Mouse (Mus musculus) WW6 (cell line): ENCODE results near the gene P2rx4.
A peak's percentile ranks its signal among the peaks of the same experiment; 100 is the strongest.
"Not testable (repeated sequence)": the region's sequence is repeated elsewhere in the genome, so short reads cannot be mapped to it uniquely, and the experiment has no call there.

Source experiments
- DNase-seq: peaks from one replicate; pipeline ENCODE4 v3.0.0-alpha.2; 2013; ENCODE audit warnings: low read depth, low spot score

Gene P2rx4

DNA sequence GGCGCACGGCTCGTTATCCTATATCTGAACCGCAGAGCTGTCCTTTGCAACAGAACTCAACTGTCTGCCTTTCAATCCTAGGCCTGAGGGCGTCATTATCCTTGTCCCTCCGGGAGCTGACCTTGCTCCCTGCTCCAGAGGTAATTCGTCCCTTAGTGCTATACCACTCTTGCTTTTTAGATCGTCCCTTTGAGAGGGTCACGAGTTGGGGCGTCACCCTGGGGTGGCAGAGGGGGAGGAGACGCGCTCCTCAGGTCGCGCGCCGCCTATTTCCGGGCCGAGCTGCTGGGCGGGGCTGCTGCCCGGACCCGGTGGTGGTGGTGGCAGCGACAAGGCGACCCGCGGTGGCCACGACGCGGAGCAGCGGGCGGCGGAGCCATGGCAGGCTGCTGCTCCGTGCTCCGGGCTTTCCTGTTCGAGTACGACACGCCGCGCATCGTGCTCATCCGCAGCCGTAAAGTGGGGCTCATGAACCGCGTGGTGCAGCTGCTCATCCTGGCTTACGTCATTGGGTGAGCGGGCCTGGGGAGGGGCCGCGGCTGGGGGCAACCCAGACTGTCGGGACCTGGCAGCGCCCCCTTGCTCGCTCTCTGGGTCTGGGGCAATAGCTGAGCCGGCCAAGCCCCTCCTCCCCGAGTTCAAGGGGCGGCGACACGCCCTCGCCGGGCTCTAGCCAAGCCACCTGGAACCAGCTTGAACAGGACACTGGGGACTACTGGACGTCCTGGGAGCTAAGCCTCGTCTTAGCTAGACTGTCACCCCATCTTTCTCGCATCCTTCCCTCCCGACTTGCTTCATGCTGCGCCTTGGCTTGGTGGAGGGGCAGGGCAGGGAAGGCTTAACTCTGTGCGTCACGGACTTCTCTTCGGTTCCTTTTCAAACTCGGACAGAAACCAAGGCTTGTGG is at the start of gene P2rx4:
P2rx4 (plus strand) TSS at position 269 of the 906 bp plus-strand sequence.
- DNase-seq: peak; percentile 70

DNA sequence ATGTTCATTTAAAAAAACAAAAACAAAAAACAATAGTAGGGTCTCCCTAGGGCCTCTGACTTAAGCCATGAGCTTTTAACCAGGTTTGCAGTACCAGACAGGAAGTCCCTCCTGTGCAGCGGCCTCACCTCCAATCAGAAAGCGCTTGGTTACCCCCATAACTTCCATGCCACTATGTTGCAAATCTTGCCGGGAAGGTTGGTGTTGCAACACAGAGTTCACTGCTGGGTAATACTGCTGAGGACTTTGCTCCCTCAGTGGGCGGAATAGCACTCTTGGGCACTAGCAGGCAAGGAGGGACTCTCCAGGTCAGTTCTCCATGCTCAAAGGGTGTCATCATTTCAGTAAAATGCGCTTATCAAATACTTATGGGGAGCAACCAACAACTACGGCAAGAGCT is 44.8 kb upstream of the P2rx4 start:
- no peak for DNase-seq

DNA sequence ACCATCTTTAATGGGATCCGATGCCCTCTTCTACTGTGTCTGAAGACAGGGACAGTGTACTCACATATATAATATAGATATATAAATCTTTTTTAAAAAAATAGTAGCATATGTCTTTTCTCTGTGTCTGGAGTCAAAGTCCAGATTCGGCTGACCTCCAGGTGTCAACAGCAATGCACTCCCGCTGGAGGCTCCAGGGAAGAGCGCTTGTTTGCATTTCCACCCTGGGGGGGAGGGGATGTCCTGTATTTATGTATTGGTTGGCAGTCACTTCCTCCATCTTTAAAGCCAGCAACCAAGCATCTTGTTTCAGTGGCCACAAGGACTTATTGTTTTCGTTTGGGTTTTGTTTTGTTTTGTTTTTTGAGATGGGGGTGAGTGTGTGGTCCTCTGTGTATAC is 42.3 kb upstream of the P2rx4 start:
- DNase-seq: no peak

DNA sequence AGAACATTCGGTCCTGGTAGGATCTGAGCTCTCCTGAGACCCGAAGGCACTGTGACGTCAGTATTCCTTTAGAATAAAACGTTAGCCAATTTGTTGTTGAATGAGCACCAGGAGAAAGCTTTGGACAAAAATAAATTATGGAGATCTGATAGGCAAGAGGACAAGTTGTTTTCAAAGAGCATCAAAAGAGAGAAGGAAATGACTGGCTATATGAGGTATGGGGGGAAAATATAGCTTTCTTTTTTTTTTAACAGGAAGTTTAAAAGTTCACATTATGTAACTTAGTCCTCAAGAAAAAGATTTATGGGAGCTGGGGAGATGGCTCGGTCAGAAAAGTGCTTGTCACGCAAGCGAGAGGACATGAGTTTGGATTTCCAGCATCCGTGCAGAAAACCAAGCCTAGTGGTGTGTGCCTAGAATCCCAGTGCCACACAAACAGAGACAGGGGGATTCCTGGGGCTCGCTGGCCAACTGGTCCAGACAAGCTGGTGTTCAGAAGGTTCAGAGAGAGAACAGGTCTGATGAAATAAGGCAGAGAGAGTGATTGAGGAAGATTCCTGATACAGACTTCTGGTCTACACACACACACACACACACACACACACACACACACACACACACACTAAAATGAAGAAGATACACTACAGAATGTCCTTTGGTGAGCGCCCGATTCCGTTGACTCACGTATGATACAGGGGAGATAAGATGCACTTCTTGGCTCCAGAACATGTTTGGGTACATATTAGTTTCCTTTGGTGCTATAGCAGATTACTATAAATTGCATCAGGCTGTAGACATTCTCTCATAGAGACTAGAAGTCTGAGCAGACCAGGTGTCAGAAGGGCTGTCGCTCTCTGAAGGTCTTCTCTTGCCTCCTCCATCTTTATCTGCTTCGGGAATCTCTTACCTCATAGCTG is 38.1 kb upstream of the P2rx4 start:
- no peak for DNase-seq

DNA sequence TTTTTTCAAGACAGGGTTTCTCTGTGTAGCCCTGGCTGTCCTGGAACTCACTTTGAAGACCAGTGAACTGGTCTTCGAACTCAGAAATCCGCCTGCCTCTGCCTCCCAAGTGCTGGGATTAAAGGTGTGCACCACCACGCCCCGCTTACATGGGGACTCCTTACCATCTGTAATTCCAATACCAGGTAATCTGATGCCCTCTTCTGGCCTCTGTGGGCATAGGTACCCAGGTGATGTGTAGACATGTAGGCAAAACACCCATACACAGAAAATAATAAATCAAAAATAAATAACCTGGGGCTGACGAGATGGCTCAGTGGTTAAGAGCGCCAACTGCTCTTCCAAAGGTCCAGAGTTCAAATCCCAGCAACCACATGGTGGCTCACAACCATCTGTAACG is 35.7 kb upstream of the P2rx4 start:
- DNase-seq: not testable (repeated sequence)

DNA sequence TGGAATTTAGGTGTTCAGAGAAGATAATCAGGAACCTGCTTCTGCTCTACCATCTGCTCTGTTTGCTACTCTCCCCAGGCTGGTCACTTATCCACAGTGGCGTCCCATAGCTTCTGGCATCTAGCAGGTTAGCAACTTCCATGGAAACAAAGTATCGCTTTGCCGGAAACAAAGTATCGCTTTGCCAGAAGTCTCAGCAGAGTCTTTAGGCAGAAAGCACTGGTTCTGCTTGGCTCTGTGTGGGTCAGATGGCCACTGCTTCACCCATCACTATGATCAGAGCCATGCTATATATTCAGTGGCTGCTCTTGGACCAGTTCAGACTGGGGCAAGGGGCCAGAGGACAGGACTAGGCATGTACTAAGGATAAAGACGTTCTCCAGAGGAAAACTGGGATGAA is 35.0 kb upstream of the P2rx4 start:
- DNase-seq: no peak

DNA sequence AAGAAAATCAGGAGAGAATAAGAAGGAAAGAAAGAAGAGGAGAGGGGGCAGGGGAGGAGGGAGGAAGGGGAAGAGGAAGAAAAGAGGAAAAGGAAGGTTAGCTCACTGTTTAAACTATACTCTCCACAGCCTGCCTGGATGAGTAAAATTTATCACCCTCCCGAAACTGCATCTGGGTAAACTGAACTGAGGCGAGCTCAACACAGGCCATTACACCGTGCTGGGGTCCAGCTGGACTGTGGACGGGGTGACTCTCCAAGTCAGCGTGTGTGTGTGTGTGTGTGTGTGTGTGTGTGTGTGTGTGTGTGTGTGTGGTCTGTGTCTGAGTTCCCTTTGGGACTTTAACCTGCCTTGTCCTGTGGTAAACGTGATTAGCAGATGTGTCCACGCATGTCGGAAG is 31.3 kb upstream of the P2rx4 start:
- no peak for DNase-seq

DNA sequence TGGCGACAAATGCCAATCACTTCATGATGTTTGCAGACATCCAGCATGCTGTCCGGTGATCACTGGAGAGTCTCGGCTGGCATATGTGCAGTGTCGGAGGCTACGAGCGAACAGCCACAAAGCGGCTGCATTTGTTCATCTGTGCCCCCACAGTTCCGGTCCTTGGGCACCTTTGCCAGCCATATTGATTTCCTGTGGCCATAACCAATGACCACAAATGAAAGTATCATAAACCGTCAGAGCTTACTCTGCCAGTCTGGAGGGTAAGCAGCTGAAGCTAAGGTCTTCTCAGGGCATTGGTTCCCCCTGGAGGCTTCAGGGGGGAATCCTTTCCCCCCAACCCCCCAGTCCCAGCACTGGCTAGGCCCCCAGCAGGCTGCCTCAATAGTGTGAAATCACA is 29.4 kb upstream of the P2rx4 start:
- no peak for DNase-seq

DNA sequence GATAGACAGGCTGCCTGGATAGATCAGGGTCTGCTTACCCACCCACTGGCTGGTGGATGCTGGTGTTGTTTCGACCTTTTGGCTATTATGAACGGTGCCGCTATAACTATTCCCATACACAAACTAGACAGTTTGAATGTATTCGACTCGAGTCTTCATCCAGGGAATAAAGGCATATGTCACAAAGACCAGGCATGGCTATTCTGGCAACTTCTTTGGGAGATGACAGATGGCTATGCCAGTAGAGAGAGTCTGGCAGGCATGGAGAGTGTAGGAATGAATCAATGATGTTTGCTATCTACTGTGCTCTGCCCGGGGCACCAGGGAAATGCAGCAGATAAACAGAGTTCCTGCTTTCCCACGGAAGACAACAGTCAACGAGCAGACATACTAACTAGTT is 27.5 kb upstream of the P2rx4 start:
- no peak for DNase-seq

DNA sequence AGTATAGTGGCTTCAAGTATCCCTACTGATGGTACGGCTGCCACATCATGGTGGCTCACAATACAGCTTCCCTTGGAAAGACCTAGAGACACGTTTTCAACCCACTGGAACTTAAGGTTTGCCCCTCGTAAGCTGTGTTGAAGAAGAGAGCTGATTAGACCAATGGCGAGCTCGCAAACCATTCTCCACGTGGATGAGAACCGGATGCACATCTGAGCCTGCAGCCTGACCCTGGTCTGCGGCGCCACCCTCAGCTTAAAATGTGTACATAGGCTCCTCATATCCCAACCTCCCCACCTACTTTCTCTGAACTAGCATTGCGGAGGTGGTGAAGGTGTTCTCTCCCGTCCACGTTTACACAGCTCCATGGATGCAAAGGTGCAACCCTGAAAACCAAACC is 26.1 kb upstream of the P2rx4 start:
- DNase-seq: no peak

DNA sequence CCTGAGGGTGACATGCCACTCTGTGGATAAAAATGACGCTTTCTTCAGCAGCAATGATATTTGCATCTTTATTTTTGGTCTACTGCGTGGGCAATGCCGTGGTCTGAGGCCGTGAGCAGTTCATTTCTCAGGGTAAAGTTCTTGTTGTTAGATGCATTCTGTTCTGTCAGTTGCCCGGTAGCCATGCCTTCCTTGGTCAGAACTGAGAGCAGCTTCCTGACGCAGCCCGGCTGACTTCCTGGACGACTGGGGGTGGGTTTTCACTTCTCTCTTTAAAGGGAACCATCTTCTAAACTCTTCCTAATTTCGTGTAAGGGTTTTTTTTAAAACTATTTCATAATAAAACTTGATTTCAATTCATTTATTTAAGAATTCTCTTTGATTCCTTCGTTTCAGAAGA is 23.4 kb upstream of the P2rx4 start:
- no peak for DNase-seq

DNA sequence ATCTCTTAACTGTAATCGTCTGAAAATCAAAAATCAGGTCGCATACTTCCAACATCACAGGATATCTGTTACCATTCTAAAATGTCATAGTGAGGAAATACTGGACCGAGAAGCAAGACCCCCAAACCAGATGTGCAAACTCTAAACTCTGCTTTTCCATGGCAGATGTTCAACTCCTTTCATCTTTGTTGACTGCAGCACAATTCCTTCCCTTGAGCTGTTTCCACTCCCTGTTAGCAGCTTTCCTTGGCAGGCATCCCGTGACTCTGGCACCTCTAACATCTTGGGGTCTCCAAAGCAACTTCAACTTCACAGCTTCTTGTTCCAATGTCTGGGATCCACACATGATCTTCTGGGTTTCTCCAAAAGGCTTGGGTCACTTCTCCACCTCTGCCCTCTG is 20.0 kb upstream of the P2rx4 start:
- DNase-seq: no peak

DNA sequence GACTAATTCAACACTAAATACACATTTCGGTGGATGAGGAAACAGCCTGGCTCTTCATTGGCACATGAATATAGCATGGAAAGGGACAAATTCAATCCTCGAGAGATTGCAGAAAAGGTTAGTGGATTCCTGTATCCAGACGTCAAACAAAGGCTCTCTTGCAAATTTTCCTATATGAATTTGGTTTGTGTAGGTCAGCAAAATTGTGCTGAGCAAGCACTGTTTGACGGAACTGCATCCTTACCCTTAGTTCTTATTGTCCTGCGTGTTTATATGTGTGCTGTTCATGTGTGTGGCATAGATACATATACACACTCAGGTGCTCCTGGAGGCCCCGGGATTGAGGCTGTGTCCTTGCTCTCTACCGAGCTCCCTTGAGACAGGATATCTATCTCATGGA is 18.2 kb upstream of the P2rx4 start:
- DNase-seq: no peak

DNA sequence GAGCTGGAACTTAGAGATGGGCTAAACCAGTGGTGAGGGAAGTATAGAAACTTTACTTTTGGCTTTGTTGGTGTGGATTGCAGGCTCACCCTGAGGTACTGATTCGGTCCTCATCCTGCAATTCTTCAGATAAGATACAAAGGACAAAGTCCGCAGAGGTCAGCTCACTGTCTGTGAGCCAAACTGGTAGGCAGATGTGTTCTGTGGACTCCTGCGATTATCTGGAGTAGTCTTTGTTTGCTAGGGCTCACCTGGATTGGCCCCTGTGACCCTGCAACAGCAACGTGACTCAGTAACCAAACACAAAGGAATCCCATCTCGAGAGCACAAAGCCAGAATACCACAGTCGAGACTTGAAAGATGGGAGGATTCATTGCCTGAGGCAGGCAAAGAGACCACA is 16.9 kb upstream of the P2rx4 start:
- no peak for DNase-seq

DNA sequence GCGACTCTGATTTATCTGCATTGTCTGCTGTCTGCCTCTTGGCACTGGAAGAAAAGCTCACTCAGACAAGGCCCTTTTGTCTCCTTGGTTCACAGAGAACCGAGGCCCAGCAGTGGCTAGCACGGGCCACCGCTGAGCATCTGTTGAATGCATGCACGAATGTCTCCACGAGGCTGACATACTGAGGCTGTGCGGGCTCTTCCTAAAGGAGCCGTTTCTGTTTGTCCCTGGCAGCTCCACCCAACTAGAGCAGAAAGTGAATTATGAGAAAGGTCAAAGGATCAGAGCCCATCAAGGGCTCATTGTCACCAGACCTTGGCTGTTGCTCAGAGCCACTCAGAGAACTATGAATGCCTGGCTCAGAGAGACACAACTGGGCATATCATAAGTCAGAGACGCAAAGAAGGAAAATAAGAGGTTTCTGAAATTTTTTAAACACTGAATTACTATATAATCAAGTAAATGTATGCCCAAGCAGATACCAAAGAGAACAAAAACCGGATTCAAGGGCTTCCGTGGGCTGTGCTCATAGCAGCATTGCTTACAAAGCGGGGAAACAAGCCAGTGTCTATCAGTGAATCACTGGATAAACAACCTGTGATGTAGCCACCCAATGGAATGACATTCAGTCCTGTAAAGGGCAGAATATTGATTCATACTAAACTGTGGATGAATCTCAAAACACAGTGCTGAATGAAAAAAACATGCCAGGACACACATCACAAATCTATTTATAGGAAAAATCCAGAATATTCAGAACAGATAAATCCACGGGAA is 13.7 kb upstream of the P2rx4 start:
- DNase-seq: no peak

DNA sequence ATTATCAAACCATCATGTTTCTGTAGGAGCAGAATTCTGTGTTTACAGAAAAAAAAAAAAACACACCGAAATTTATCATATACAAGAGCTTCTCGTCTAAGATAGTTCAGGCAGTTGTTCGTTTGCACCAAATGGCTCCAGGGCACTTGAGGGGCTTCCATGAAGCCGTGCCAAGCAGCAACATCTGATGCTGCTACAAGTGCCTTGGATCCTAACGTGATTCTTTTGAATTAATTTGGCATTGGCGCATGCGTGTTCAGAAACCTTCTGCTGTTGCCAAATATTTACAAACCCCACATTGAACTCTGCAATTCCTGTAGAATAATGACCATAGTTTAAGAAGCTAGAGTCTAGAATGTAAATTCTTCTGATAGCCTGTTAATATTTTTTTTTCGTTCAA is 11.8 kb upstream of the P2rx4 start:
- no peak for DNase-seq

DNA sequence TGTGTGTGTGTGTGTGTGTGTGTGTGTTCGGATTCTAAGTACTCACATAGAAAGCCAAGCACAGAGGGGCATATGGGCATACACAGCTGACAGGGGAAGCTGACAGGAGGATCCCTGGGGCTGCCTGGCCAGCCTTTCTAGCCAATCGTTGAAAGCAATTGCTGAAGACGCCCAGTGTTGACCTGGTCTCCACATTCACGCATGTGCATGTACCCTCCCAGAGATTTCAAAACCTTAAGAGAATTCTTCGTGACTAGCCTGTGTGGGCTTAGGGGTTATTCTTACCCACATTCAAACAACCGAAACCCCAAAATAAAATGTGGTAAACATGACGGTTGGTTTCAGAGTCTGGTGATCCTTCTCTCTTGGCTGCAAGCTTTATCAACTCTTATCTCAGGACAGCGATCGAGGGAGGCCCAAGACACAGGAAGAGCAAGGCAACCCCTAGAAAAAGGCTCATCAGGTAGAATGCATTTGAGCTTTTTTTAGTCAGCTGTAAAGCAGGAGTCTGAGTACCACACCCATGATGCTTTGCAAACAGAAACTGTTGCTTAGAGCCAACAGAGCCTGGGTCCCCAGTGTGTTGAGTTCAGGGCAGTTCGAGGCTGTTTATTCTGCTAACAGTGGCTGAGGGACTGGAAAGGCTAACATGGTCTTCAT is 9.2 kb upstream of the P2rx4 start:
- DNase-seq: no peak

DNA sequence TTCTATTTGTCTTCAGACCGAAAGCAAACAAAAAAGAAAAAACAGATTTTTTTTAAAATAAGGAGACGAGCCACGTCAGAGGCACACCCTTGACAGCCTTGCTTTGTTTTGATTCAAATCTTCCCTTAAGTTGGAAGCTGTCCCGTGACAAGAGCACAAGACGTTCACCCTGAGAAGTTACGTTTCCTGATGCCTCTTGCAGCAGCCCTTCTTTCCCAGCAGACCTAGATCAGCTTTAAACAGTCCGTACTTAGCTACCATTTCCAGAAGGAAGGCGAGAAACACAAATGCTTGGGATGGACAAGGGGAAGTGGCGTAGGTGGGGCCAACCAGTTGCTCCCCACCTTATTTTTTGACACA is 8.7 kb upstream of the P2rx4 start:
- no peak for DNase-seq

DNA sequence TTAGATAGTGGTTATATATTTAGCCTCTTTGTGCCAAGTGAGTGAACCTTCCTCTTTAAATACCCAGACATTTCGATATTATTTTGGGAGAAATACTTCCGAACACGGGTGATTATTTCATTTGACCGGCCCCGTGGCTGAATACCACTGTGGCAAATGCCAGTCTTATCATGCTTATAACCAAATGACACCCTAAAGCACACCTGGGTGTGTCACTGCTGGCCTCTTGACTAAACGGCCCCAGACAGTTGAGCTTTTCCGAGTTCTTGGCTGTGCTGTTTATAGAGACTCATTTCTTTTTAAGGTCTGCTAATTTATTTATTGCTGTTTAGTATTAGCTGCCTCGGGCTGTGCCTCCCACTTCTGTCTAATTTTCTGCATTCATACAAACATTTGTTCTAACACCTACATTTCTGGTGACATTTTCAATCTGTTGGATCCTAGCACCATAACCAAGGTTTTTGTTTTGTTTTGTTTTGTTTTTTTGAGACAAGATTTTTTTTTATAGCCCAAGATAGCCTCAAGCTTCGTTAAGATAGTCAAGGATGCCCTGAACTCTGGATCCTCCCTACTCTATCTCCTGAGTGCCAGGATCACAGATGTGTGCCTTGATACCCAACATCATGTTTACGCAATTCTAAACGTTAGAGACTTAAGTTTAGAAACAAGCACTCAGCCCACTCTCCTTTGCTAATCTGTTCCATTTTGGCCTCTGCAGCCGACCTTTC is 7.1 kb upstream of the P2rx4 start:
- DNase-seq: no peak

DNA sequence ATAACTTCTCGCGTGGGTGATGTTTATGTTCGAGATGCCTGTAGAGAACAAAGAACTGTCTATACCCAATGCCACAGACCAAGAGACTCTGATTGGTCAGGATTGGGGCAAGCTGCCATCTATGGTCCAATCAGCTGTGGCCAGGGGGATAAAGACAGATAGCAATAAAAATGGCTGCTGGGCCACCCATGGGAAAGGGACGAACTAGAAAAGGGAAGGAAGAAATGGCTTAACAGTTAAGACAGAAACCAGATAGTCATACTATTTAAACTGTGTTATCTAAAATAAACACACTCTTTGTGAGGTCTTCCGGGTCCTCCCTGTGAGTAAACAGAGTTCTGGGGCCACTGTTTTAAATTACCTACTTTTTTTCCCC is 6.5 kb upstream of the P2rx4 start:
- no peak for DNase-seq

DNA sequence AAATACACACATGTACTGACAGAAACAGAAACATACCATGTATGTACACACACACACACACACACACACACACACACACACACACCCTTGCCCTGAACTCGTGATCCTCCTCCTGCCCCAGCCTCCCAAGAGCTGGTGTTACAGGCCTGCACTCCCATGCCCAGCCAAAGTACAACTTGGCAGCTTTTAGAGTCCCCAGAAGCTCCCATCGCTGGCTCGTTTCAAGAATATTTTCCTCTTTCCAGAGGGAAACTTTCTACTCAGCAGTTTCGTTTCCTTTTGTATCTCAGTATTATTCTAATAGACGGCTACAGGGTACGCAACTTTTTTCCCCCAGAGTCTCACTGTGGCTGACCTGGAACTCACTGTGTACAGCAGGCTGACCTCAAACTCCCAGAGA is 5.2 kb upstream of the P2rx4 start:
- no peak for DNase-seq
